Mouse (Mus musculus): ENCODE measurements around the gene Spry2. TPM values are rescaled to one million over a fixed set of nuclear protein-coding genes. Genes with fewer than 3 reads are reported as not detected.

The Spry2 gene
- polyA plus RNA-seq, 1 experiment from 2014 or later: 22.9 TPM

DNA sequence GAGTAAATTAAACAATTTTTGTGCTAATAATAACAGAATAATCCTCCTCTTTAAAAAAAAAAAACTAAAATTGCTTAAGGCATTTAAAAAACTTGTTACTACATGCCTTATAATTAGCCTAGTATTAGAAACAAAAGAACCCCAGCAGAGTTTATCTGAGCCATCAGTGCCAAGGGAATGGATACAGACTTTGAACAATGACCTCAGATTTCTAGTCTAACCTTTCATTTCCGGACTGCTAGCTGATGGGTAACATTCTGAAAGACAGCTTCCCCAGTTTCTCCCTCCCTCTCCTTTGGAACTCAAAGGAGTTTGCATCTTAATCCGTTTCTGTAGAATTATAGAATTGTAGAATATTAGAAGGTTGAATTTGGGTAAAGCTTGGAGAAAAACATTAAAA lies 36.7 kb downstream of the Spry2 start:
- Histone ChIP-seq H3K27me3 (replicated peaks; ENCODE audit: control insufficient read depth, insufficient read depth, low read length) (no peaks in the 10 kb centered on the region), H3K4me3 (ENCODE audit: low read depth, low read length) (no peak overlapping the region), H3K4me1 (ENCODE audit: control insufficient read depth, insufficient read depth, low read length) (no peaks in the 10 kb centered on the region), H3K9ac (ENCODE audit: low read length) (no peak overlapping the region), H3K9me3 (replicated peaks; ENCODE audit: control insufficient read depth, low read length) (no peaks in the 10 kb centered on the region), H3K36me3 (ENCODE audit: control insufficient read depth, insufficient read depth, low read length) (no peaks in the 10 kb centered on the region), H3K4me2 (ENCODE audit: low read length) (no peak overlapping the region), H3K27ac (ENCODE audit: low read depth, low read length) (no peak overlapping the region)
- 34% methylated on average over 2 of the region's 2 CpGs for WGBS
- no peak for DNase-seq (ENCODE audit: low spot score)
- ATAC-seq: no peak

GRCm38 (mm10) chr14:105859368-105859767 lies 37.3 kb downstream of the Spry2 start:
- DNase-seq (ENCODE audit: low spot score) (no peak), ATAC-seq (no peak)
- Histone ChIP-seq H3K4me2 (ENCODE audit: low read length) (no peak overlapping the region), H3K4me3 (ENCODE audit: low read depth, low read length) (no peak overlapping the region), H3K36me3 (ENCODE audit: control insufficient read depth, insufficient read depth, low read length) (no peaks in the 10 kb centered on the region), H3K4me1 (ENCODE audit: control insufficient read depth, insufficient read depth, low read length) (no peaks in the 10 kb centered on the region), H3K27me3 (replicated peaks; ENCODE audit: control insufficient read depth, insufficient read depth, low read length) (no peaks in the 10 kb centered on the region), H3K27ac (ENCODE audit: low read depth, low read length) (no peak overlapping the region), H3K9me3 (replicated peaks; ENCODE audit: control insufficient read depth, low read length) (no peaks in the 10 kb centered on the region), H3K9ac (ENCODE audit: low read length) (no peak overlapping the region)
- 23% methylated on average over 4 of the region's 4 CpGs for WGBS

GRCm38 (mm10) chr14:105858935-105859334 lies 37.7 kb downstream of the Spry2 start:
- no peak for DNase-seq (ENCODE audit: low spot score)
- Histone ChIP-seq H3K4me1 (ENCODE audit: control insufficient read depth, insufficient read depth, low read length) (no peaks in the 10 kb centered on the region), H3K4me3 (ENCODE audit: low read depth, low read length) (no peak overlapping the region), H3K27ac (ENCODE audit: low read depth, low read length) (no peak overlapping the region), H3K9ac (ENCODE audit: low read length) (no peak overlapping the region), H3K4me2 (ENCODE audit: low read length) (no peak overlapping the region), H3K27me3 (replicated peaks; ENCODE audit: control insufficient read depth, insufficient read depth, low read length) (no peaks in the 10 kb centered on the region), H3K9me3 (replicated peaks; ENCODE audit: control insufficient read depth, low read length) (no peaks in the 10 kb centered on the region), H3K36me3 (ENCODE audit: control insufficient read depth, insufficient read depth, low read length) (no peaks in the 10 kb centered on the region)
- 23% methylated on average over 5 of the region's 5 CpGs for WGBS
- ATAC-seq: no peak

GRCm38 (mm10) chr14:105851359-105852067 lies 45.1 kb downstream of the Spry2 start:
- Histone ChIP-seq H3K27me3 (replicated peaks; ENCODE audit: control insufficient read depth, insufficient read depth, low read length) (no peaks in the 10 kb centered on the region), H3K4me2 (ENCODE audit: low read length) (peak overlapping the region; percentile 8; the same call in 1 of the 2 replicates), H3K9me3 (replicated peaks; ENCODE audit: control insufficient read depth, low read length) (no peaks in the 10 kb centered on the region), H3K27ac (ENCODE audit: low read depth, low read length) (peak overlapping the region; percentile 59; the same call in 1 of the 2 replicates), H3K4me1 (ENCODE audit: control insufficient read depth, insufficient read depth, low read length) (peaks cover 6% of the 10 kb centered on the region; the same call in 1 of the 2 replicates), H3K36me3 (ENCODE audit: control insufficient read depth, insufficient read depth, low read length) (no peaks in the 10 kb centered on the region), H3K9ac (ENCODE audit: low read length) (no peak overlapping the region), H3K4me3 (ENCODE audit: low read depth, low read length) (no peak overlapping the region)
- ATAC-seq (peak; percentile 91), DNase-seq (ENCODE audit: low spot score) (peak; percentile 87)
- 2% methylated on average over 7 of the region's 7 CpGs for WGBS

Other genes with a start within 250 kb of the Spry2 start
- gene Trim52, start 209.4 kb upstream of the Spry2 start, polyA plus RNA-seq (2014; fragmentation: Nextera tagmentation; extraction: Ambion mirVana): not detected in 2 replicates